Mouse (Mus musculus) gastrocnemius, adult 2 months (tissue): ENCODE data around the gene Irf2. TPM values are rescaled to one million over a fixed set of nuclear protein-coding genes. Genes with fewer than 3 reads are reported as not detected.

Experiments used
- DNase-seq: peaks from one replicate; pipeline ENCODE4 v3.0.0; 2022
- H3K27ac ChIP-seq: fragments of 200-600 bp; 2 replicates; pipeline ENCODE4 v1.8.1; 2022; ENCODE audit warnings: mild to moderate bottlenecking
- H3K4me3 ChIP-seq: fragments of 200-600 bp; 2 replicates; pipeline ENCODE4 v1.8.1; 2022; ENCODE audit warnings: mild to moderate bottlenecking, moderate library complexity
- CTCF ChIP-seq: fragments of 200-600 bp; IDR thresholded peaks from 2 replicates; pipeline ENCODE4 v1.8.1; 2022; ENCODE audit warnings: antibody characterized with exemption, mild to moderate bottlenecking, moderate library complexity
- intact Hi-C: fragments of 180-260 bp; cut with DNase I; formaldehyde crosslinking; loops from one replicate; pipeline ENCODE4 v1.15.1; 2025
- total RNA-seq, 2 experiments: library from RNA; stranded (reverse); gene quantifications; 2 replicates each; pipeline ENCODE4 v1.2.3; 2021

Gene Irf2
- total RNA-seq, 2 experiments from 2014 or later = 40.0 to 41.8 TPM

DNA sequence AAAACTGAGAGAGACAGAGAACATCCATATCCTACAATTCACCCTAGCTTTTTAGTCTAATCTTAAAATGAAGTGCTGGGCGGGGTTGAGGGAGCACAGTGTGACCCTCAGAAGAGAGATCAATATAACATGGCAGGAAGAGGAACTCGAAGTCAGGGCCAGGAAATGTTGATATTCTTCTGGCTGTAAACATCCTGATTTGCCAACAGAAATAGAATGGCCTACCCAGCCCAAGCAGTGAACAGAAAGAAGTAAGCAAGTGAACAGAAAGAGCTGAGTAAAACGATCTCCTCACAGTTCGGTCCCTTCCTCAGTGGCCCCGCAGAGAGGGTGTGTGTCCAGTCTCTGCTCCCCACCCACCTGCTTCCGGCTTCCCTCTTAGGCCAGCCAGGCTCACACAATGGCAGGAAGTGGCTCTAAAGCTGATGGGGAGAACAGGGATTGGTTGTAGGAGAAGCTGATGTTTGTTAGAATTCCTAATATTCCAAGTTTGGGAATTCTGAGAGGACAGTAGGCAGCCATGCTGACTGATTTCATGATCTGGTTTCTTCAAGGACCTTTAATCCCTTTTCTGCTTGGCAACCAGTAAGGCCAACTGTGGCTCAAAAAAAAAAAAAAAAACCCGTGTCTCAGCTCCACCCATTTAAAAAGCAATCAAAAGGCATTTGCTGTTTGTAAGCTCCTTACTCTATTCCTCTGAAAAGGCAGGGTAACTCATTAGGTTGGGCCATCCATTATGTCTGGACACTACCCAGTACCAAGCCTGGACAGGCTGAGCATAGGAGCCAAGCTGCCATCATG, 105.6 kb downstream of the Irf2 start:
- intact Hi-C loops = loop anchor here (2.0 to 5.0 kb wide), 2 partner anchors 43 to 104 kb away; no protein-coding TSS in a partner anchor
- TF ChIP-seq CTCF = no peak
- peak overlapping the region; percentile 84 for H3K27ac ChIP-seq
- DNase-seq = peak; percentile 65
- H3K4me3 ChIP-seq = peak overlapping the region; percentile 60

DNA sequence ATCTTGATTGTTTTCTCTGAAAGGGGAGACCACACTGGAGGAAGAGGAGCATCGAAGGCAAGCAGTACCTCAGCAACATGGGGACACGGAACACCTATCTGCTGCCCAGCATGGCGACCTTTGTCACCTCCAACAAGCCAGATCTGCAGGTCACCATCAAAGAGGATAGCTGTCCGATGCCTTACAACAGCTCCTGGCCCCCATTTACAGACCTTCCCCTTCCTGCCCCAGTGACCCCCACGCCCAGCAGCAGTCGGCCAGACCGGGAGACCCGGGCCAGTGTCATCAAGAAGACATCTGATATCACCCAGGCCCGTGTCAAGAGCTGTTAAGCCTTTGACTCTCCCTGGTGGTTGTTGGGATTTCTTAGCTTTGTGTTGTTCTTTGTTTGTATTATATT, 106.4 kb downstream of the Irf2 start:
- Histone ChIP-seq H3K27ac (peak overlapping the region; percentile 84), H3K4me3 (peak overlapping the region; percentile 60; the same call in 1 of the 2 replicates)
- intact Hi-C loops = loop anchor here (2.0 kb wide), 1 partner anchor 105 kb away; no protein-coding TSS in a partner anchor
- DNase-seq = no peak
- no peak for TF ChIP-seq CTCF

GRCm38 (mm10) chr8:46846893-46847292, 107.4 kb downstream of the Irf2 start:
- intact Hi-C loops = no loop called here
- Histone ChIP-seq H3K4me3 (no peak overlapping the region), H3K27ac (no peak overlapping the region; the same call in 1 of the 2 replicates)
- no peak for DNase-seq
- no peak for TF ChIP-seq CTCF

DNA sequence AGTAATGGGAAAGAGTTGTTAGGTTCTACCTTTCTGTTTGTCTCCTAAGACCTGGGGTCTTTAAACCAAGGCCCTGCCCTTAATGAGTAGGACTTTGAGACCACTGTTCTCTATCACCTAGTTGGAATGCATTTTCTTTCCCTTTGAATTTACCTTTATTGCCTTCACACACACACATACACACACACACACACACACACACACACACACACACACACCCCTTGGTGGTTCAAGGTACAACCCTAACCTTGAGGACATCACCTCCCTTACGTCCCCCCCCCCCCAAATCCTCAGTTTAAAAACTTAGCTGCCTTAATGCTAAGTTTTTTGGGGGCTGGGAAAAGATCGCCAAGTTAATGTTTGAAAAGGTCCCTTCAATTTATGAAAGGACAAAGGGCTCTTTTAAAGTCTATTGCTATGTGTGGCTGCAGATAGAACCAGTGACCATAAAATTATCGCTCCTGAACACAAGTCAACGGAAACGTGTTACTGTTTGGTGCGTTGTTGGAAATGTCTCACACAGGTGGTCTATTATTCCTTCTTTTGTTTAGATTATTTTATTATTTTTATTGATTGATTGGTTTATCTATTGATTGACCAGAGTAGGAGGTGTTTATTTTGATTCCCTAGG, 108.6 kb downstream of the Irf2 start:
- intact Hi-C loops = no loop called here
- H3K4me3 ChIP-seq = no peak overlapping the region
- TF ChIP-seq CTCF = no peak
- DNase-seq = no peak
- no peak overlapping the region for H3K27ac ChIP-seq

- no peak for TF ChIP-seq CTCF
Measured at GRCm38 (mm10) chr8:46848931-46849330, 109.4 kb downstream of the Irf2 start.

GRCm38 (mm10) chr8:46849458-46849857, 109.9 kb downstream of the Irf2 start:
- no peak for DNase-seq
- no peak overlapping the region for H3K4me3 ChIP-seq
- TF ChIP-seq CTCF = no peak
- peak overlapping the region; percentile 17; the same call in 1 of the 2 replicates for H3K27ac ChIP-seq
- intact Hi-C loops = no loop called here

More at GRCm38 (mm10) chr8:46848931-46849330, 109.4 kb downstream of the Irf2 start:
- no peak for DNase-seq
- intact Hi-C loops = no loop called here
- no peak overlapping the region for H3K4me3 ChIP-seq
- peak overlapping the region; percentile 17; the same call in 1 of the 2 replicates for H3K27ac ChIP-seq

GRCm38 (mm10) chr8:46850258-46850897, 110.8 kb downstream of the Irf2 start:
- Histone ChIP-seq H3K4me3 (no peak overlapping the region), H3K27ac (peak overlapping the region; percentile 62)
- intact Hi-C loops = no loop called here
- TF ChIP-seq CTCF = no peak
- DNase-seq = peak; percentile 72

DNA sequence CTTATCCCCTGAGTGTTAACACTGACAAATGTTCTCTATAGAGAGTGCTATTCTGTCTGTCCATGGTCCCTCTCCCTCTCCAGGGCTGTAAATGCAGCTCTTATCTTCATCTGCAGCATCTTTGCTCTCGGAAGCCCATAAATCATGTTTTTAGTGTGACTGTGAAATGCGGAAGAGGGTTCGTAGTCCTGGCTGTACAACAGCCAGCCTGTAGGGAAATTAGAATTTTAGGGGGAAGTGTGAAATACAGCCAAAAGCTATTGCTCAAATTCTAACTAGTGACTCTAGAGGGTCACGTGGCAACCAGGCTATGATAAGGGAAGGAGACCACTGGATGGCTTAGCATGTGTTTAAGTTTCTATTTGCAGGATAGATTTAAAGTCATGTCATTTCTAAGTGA, 112.0 kb downstream of the Irf2 start:
- Histone ChIP-seq H3K4me3 (no peak overlapping the region), H3K27ac (peak overlapping the region; percentile 70)
- TF ChIP-seq CTCF = no peak
- intact Hi-C loops = no loop called here
- DNase-seq = no peak

- Histone ChIP-seq H3K4me3 (peak overlapping the region; percentile 10; the same call in 1 of the 2 replicates), H3K27ac (peak overlapping the region; percentile 70)
- intact Hi-C loops = no loop called here
- DNase-seq = peak; percentile 49
- no peak for TF ChIP-seq CTCF
Measured at GRCm38 (mm10) chr8:46852377-46852776, 112.8 kb downstream of the Irf2 start.

DNA sequence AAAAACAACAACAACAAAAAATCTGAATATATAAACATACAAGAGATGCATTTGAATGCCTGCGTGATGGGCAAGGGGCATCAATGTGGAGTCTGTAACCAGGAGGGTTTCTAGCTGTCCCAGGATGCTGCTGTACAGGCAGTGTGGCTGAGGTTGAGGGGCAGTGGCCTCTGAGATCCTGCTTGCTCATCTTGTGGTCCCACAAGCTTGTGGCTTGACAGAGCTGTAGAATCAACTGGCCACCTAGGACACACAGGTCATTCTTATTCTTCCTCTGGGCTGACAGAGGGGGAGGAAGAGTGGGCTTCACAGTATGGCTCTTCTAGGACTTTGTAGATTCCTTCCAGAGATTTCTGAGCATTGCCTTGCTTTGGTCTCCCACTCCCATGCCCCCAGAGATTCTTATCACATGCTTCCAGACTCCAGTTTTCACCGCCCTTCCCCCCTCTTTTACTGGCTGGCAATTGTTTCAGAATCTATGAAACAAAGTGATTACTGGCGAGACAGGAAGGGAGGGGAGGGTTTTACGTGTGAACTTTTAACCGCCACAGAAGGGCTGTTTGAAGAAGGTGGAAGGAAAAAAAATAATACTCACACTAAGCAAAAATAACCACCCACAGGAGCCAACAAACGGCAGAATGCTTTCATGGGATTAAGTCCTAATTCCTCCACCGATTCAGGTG, 119.8 kb downstream of the Irf2 start:
- TF ChIP-seq CTCF = no peak
- DNase-seq = no peak
- intact Hi-C loops = no loop called here
- H3K4me3 ChIP-seq = no peak overlapping the region
- peak overlapping the region; percentile 35; the same call in 1 of the 2 replicates for H3K27ac ChIP-seq

- no peak for DNase-seq
- intact Hi-C loops = no loop called here
- H3K4me3 ChIP-seq = no peak overlapping the region
- H3K27ac ChIP-seq = peak overlapping the region; percentile 35; the same call in 1 of the 2 replicates
- TF ChIP-seq CTCF = no peak
Measured at GRCm38 (mm10) chr8:46859847-46860167, 120.3 kb downstream of the Irf2 start.

DNA sequence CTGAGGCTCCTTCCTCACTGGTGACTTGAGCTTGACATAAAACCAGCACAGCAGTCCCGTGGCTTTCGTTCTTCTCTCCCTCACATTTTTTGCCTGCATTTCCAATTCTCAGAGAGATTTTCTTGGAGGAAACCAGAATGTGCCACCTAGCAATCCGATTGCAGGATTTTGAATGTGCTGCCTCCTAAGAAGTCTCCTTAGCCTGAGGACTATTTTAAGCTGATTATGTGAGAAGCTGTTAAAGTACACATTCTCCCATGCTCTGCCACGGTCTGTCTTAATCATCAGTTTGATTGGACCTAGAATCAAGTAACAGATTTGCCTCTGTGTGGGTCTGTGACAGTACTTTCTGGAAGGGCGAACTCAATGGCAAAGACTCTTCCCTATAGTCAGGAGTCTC, 123.0 kb downstream of the Irf2 start:
- no peak overlapping the region for H3K27ac ChIP-seq
- DNase-seq = no peak
- no peak overlapping the region for H3K4me3 ChIP-seq
- TF ChIP-seq CTCF = no peak
- intact Hi-C loops = no loop called here
